Mouse (Mus musculus) hematopoietic stem cell, adult 5-6 weeks (primary cell): Measurements from ENCODE around the gene Yif1a. TPM values are rescaled to one million over a fixed set of nuclear protein-coding genes. Genes with fewer than 3 reads are reported as not detected.

ENCODE experiments used
- ATAC-seq, 2 experiments: fragments of 125-278 bp in 1 of 2; replicated peaks in 1 of 2; 2 replicates each; pipeline ENCODE4 v1.8.0; 2016 to 2017; ENCODE audit warnings: inconsistent platforms in 2 of 2, mild to moderate bottlenecking in 2 of 2, moderate number of reproducible peaks in 2 of 2, low read depth in 1 of 2, moderate TSS enrichment in 1 of 2; ENCODE audit not compliant: low FRiP score in 2 of 2, poor library complexity in 2 of 2, severe bottlenecking in 2 of 2, insufficient read depth in 1 of 2, low TSS enrichment in 1 of 2
- total RNA-seq: library from RNA; stranded (forward); fragments of 172-1452, 232-1000 nt; gene quantifications from 2 replicates; pipeline ENCODE4 v1.2.3, GENCODE M21; 2017

Gene Yif1a
- total RNA-seq, 1 experiment from 2014 or later, result 8.2 TPM

DNA sequence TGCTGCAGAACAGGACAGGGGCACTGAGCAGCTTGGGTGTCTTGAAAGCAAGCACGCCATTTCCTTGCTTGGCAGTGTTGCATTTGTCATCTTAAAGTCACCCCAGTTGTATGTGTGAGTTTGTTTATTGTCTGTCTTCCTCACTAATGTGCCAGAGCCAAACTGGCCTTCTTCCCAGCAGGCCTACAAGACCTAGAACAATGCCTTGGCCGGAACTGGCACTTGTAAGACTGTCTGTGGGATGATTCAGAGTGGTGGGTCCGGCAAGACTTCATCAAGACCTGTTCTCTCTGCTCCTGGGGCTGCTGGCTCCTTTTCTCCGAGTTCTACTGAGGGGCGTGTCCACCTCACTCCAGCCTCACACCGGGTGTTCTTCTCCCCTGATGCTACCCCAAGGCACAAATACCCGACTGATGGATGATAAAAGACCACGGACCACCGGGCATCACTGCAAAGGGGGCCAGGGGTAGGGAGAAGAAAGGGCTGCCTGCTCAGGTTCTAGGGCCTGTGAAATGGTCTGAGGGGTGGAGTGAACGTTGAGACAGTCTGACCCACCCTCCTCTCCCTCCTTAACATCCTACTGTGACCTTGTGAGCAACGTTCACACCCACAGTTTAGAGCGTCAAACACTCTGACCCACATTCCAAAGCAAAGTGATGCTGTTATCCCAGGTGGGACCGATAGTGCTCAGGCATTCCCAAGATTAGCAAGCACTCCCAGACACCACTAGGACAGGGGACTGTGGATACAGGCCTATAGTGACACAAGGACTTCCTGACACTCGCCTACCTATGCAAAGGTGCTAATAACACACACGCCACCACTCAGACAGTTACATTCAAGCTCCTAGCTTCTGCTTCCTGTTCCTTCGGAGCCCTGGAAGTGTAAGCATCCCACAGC, 30.2 kb upstream of the Yif1a start:
- ATAC-seq, result no peak

DNA sequence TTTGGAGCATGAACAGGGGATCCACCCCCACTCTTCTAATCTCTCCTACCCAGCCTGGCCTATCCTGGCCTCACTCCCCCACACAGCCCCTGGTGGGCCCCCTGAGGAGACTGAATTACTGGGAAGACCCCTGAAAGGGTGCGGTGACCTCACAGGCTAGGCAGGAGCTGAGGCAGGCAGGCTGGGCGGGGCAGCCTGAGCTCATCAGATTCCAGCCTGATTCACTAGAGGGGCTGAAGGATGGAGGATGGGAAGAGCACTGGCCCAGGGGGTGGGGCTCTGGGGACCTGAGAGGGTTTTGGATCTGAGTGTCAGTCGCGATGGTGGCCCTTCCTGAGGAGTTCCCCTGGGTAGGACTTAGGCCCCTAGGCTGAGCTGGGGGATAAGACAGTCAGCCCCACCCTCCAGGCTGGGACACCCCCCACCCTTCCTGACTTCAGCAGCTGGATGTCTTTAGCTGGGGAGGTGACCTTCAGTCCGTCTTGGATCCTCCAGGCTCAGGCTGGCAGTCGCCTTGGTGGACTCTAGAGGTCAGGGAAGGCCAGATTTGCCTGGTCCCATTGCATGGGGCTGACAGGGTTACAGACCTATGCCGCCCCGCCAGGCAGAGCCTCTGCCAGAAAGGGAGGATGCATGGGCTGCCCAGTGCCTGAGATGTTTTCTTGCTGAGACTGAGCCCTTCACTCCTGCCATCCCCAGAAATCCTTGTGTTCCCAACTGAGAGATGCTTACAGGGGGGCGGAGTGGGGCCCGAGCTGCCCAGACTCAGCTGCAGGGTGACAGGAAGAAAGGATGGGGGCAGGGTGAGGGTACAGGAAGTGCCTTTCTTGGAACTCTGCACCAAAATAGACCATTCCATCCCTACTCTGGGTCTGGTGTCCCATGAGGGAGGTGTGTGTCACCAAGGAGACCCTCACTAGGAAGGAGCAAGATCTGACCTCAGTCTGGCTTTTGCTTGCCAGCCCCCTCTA, 29.3 kb upstream of the Yif1a start:
- ATAC-seq, result no peak

DNA sequence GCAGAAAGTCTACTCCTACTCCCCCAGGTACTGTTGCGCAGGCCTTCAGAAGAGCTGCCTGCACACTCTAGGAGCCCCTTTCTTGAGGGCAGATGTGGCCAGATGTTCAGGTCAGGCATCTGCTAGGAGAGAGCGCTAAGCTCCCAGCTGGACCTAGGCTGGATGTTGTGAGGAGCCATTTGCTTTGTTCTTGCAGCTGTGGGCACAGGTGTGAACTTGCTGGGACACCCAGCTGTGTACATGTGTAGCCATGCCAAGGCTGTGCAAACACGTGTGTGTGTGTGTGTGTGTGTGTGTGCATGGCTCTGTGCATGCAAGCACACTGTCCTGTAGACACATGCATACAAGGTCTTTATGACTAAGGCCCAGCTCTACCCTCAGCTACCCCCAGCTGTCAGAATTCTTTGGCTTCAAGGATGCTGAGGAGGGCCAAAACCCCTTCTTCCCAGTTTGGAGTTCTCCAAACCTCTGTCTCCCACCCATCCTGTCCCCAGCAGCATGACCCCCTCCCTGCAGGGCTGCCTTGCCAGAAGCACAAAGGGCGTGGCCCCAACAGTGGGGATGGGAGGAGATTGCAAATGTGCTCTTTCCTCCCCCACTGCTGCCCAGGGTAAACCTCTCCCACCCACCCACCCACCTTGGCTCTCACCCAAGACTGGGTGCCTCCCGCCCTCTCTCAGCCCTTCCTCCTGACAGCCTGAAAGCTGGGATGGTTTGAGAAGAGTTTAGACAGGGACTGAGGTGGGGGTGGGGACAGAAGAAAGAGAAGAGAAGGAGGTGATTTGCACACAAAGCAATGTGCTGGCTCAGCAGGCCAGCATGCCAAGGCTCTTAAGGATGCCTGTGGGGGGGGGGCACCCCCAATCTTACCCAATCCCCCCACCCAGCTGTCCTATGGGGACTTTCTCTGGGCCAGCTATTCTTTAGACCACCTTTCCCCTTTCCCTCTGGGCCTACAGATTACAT, 27.7 kb upstream of the Yif1a start:
- no peak for ATAC-seq

DNA sequence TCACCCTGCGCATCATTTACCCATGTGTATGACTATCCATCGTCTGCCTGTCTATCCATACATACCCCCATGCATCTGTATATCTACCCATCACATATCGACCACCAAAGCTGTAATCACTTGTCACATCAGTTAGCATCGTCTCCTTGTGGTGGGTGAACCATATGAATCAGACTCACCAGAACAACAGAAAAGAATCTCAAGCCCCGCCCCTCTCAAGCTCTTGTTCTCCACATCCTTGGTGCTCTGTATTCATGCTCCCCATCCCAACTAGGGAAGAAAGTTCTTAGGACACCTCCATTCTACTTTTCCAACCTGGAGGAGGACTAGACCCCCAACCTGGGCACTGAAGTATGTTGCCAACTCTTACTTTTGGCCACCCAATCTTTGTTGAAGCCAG, 26.3 kb upstream of the Yif1a start:
- ATAC-seq, result no peak

DNA sequence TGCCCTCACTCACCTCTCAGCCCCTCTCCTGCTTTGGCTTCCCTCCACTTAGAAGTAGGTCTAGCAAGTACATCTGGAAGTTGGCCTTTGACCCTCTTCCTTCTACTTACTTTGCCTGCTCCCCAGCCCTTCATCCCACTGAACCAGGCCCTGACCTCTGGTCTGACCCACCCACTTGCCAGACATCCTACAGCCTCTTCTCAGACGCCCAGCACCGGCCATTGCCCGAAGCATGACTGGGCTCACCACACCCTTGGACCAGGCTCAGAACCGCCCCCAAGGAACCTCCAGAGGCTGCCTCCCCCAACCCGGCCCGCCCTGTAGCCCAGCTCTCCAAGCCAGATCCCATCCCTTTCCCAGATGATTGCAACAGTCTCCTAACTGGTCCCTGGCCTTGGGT, 25.9 kb upstream of the Yif1a start:
- ATAC-seq, result no peak

DNA sequence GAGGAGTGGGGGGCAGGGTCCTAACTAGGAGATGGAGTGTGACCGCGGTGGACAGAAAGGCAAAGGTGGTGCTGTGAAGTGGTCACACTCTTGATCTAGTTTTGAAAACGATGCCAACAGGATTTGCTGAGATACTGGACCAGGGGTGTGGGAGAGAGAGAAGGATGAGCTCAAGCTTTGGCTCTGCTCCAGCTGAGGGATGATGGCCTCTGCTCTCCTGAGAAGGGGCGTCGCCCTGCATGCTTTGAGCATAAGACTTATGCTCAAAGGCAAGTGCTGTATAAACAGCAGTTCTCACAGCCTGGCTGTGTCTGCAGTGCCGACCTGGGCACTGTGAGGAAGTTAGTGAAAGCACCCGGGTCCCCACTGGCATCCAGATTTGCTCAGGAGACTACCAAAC, 23.2 kb upstream of the Yif1a start:
- ATAC-seq, result no peak

DNA sequence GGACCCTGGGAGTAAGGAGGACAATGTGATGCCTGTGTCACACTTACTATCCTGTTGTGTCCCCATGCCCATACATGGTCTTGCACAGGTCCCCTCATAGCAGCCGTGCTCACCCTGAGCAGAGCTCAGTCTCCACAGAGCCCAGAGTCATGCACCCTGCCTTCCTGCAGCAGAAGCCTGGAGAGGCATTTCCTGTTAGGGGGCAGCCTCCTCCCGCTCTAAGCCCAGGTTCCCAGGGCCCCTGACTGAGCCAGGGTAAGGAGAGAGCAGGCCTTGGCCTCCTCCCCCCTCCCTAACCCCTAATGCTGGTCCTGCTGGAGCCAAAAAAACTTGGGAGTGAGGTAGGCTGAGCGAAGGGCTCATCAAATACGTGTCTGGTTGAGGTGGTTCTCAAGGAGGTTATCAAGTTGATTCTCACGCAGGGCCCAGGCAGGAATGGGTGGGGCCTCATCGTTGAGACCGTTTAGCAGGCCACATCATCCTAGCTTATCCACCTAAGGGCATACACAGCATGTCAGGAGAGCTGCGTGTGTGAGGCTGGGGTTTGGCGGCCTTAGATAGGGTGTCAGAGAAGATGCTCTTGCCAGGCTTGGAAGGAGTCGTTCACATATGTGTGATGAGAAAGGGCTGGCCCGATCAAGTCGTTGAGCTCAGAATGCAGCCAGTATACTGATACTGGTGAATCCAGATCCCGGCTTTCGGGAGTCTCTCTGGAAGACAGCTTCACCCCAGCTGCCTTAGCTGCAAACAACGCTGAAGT, 21.1 kb upstream of the Yif1a start:
- no peak for ATAC-seq

DNA sequence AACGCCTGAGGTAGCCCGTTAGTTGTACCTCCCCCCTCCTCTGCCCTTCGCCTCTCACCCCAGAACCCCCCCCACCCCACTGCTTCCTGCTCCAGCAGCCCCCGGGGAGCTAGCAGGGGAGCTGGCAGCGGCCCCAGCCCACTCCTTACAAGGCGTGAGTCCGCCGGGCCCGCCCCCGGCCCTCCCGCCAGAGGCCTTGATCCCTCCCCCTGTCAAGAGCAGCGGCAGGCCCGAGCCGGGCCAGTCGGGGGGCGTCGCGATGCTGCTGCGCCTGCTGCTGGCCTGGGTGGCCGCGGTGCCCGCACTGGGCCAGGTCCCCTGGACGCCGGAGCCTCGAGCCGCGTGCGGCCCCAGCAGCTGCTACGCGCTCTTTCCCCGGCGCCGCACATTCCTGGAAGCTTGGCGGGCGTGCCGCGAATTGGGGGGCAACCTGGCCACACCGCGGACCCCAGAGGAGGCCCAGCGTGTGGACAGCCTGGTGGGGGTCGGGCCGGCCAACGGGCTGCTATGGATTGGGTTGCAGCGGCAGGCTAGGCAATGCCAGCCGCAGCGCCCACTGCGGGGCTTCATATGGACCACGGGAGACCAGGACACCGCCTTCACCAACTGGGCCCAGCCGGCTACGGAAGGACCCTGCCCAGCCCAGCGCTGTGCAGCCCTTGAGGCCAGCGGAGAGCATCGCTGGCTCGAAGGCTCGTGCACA, 20.3 kb upstream of the Yif1a start, which contains the start of gene Cd248:
Gene Cd248, plus strand, starts transcription at position 212 of the 703 bp plus-strand sequence.
- ATAC-seq, result peak in 1 of 2 experiments; percentile 22; a peak in 1 of 4 replicates

DNA sequence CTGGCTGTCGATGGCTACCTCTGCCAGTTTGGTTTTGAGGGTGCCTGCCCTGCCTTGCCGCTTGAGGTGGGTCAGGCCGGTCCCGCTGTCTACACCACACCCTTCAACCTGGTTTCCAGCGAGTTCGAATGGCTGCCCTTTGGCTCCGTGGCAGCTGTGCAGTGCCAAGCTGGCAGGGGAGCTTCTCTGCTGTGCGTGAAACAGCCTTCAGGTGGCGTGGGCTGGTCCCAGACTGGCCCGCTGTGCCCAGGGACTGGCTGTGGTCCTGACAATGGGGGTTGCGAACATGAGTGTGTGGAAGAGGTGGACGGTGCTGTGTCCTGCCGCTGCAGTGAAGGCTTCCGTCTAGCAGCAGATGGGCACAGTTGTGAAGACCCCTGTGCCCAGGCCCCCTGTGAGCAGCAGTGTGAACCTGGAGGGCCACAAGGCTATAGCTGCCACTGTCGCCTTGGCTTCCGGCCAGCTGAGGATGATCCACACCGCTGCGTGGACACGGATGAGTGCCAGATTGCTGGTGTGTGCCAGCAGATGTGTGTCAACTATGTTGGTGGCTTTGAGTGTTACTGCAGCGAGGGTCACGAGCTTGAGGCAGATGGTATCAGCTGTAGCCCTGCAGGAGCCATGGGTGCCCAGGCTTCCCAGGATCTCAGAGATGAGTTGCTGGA, 19.6 kb upstream of the Yif1a start:
- ATAC-seq, result no peak

DNA sequence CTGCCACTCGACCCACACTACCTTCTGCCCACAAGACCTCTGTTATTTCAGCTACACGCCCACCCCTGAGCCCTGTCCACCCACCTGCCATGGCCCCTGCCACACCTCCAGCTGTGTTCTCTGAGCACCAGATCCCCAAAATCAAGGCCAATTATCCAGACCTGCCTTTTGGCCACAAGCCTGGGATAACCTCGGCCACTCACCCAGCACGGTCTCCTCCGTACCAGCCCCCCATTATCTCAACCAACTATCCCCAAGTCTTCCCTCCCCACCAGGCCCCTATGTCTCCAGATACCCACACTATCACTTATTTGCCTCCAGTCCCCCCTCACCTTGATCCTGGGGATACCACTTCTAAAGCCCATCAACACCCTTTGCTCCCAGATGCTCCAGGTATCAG, 18.9 kb upstream of the Yif1a start:
- ATAC-seq, result no peak

DNA sequence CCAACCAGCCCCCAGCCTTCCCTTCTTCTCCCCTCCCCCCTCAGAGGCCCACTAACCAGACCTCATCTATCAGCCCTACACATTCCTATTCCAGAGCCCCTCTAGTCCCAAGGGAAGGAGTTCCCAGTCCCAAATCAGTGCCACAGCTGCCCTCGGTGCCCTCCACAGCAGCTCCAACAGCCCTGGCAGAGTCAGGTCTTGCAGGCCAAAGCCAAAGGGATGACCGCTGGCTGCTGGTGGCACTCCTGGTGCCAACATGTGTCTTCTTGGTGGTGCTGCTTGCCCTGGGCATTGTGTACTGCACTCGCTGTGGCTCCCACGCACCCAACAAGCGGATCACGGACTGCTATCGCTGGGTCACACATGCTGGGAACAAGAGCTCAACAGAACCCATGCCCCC, 18.4 kb upstream of the Yif1a start:
- no peak for ATAC-seq

DNA sequence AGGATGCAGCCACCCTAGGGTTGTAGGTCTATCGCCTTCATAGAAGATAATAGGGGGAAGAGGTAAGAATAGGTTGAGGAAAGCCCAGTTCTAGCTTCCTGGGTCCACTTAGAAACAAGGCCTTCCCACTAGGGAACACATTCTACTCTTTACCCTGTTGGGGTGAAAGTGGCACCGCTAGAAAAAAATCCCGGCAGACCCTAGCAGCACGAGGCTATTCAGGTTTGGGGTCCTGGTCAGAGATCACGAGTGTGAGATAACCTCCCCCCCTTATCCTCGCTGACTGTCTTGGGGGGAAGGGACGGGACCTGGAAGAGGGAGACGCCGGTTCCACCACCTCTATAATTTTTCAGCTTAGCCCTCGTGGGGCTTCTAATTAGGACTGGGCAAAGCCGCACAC, 17.3 kb upstream of the Yif1a start:
- no peak for ATAC-seq

DNA sequence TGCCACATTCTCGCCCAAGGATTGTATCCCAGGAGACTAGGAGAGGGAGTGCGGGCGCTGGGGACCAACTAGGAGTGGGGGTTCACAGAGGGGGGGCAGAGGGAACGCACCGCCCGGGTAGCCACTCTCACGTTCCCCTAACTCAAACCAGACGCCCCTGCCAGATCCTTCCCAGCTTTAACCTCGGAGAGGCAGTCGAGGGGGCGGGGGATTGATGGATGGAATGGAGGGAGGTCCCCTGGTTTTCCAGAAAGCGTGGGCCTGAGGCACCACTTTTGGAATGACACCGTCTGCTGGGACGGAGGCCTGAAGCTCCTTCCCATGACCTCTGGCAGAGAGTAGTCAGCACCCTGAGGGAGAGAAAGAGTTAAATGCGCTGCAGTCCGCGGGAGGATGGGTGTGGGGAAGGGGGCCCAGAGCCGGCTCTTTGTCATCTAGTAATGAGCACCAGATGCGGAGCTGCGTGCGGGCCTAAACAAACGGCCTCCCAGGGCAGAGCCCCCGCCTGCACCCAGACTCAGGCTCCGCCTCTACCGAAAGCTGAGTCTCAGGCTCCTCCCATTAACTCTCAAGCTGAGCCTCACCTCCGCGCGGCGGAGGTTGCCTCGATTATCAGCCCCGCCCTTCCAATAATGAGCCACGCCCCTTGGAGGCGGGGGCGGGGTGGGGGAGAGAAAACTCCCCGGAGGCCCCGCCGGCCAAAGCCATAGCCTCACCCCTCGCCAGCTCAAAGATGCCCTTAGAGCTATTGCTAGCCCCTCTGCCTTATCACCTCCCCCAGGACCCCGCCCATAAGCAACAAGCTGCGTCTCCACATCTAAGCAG, 16.6 kb upstream of the Yif1a start:
- peak; percentile 74 to 76 for ATAC-seq

DNA sequence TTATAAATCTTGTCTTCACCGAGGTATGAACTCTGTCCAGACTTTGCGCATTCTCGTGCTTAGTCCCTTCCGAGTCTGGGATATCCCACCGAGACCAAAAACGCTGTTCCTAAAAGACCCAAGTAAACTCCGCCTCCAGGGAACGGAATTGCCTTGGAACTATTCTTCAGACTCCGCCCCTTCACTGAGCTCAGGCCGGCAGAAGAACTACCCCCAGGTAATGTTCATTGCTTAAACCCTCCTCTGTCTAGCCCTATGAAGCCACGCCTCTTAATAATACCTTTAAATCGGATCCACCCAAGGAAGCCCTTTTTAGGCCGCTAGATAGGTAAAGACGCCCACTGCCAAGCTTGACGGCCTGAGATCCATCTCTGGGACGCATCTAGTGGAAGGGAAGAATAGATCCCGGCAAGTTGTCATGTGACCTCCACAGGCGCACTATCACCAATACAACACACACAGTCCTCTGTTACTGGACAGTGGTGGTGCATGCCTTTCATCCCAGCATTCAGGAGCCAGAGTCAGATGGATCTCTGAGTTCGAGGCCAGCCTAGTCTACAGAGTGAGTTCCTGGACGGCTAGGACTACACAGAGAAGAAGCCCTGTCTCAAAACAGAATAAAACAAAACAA, 15.8 kb upstream of the Yif1a start:
- ATAC-seq, result no peak
